Mouse (Mus musculus) lung, adult 2 months (tissue): ENCODE data around the gene Mlec.

Experiments
- CTCF ChIP-seq: fragments of 200-500 bp; IDR thresholded peaks from 2 replicates; pipeline ENCODE4 v1.5.1; 2011; ENCODE audit warnings: mild to moderate bottlenecking, low read length, control low read depth; ENCODE audit not compliant: insufficient read depth
- POLR2A ChIP-seq: fragments of 200-500 bp; IDR thresholded peaks from 2 replicates; pipeline ENCODE4 v1.6.1; 2011; ENCODE audit warnings: low read depth, mild to moderate bottlenecking, control low read depth, low read length, borderline replicate concordance; ENCODE audit errors: extremely low read depth

GRCm38 (mm10) chr5:115132465-115132864, 25.5 kb downstream of the Mlec start:
- TF ChIP-seq CTCF (no peak), POLR2A (no peak)
